Mouse (Mus musculus) embryonic facial prominence, embryonic 15.5 days (tissue): ENCODE measurements around the gene Podnl1. TPM values are rescaled to one million over a fixed set of nuclear protein-coding genes. Genes with fewer than 3 reads are reported as not detected.

ENCODE experiments used
- ATAC-seq: fragments of 200-750 bp; cut with Nextera tagmentation; 2 replicates; pipeline ENCODE4 v1.8.0; 2017; ENCODE audit warnings: low read depth, moderate TSS enrichment; ENCODE audit not compliant: insufficient number of reproducible peaks, low FRiP score, low TSS enrichment
- H3K27ac ChIP-seq: fragments of 300-500 bp; sonication (generic); replicated peaks from 2 replicates; pipeline ENCODE4 v1.5.1; 2015; ENCODE audit warnings: mild to moderate bottlenecking, inconsistent platforms
- H3K27me3 ChIP-seq: fragments of 300-500 bp; sonication (generic); 2 replicates; pipeline ENCODE4 v1.6.1; 2015; ENCODE audit warnings: inconsistent platforms
- H3K36me3 ChIP-seq: fragments of 300-500 bp; sonication (generic); 2 replicates; pipeline ENCODE4 v1.6.1; 2015; ENCODE audit warnings: mild to moderate bottlenecking, inconsistent platforms
- H3K4me1 ChIP-seq: fragments of 300-500 bp; sonication (generic); 2 replicates; pipeline ENCODE4 v1.6.1; 2015; ENCODE audit warnings: inconsistent platforms
- H3K4me2 ChIP-seq: fragments of 300-500 bp; sonication (generic); replicated peaks from 2 replicates; pipeline ENCODE4 v1.6.1; 2015; ENCODE audit warnings: mild to moderate bottlenecking, inconsistent platforms
- H3K4me3 ChIP-seq: fragments of 300-500 bp; sonication (generic); replicated peaks from 2 replicates; pipeline ENCODE4 v1.5.1; 2015; ENCODE audit warnings: mild to moderate bottlenecking, inconsistent platforms
- H3K9ac ChIP-seq: fragments of 300-500 bp; sonication (generic); 2 replicates; pipeline ENCODE4 v1.6.1; 2015; ENCODE audit warnings: inconsistent platforms
- H3K9me3 ChIP-seq: fragments of 300-500 bp; sonication (generic); replicated peaks from 2 replicates; pipeline ENCODE4 v1.6.1; 2016; ENCODE audit warnings: inconsistent platforms
- WGBS: fragments of 180-500 bp; shearing (Covaris S2); methylation state at CpG from one replicate; pipeline ENCODE4 v1.1.7; 2015; 5-methylcytosine and 5-hydroxymethylcytosine counted together
- polyA plus RNA-seq: library from polyadenylated mRNA; unstranded; fragments of >200 nt; fragmentation: Nextera tagmentation; extraction: Ambion mirVana; gene quantifications from 2 replicates; pipeline ENCODE4 v1.2.1, GENCODE M21; 2015

The Podnl1 gene
- polyA plus RNA-seq, 1 experiment from 2014 or later: 2.8 TPM

- Histone ChIP-seq H3K27me3 (no peaks in the 10 kb centered on the region), H3K9me3 (no peaks in the 10 kb centered on the region), H3K36me3 (peaks cover 8% of the 10 kb centered on the region), H3K4me1 (peaks cover 10% of the 10 kb centered on the region), H3K27ac (no peak overlapping the region), H3K4me2 (no peak overlapping the region), H3K4me3 (no peak overlapping the region), H3K9ac (no peak overlapping the region)
- WGBS: 64% methylated on average over 17 of the region's 17 CpGs
- ATAC-seq: peak; percentile 49; the same call in 1 of the 2 replicates
Measured at GRCm38 (mm10) chr8:84127202-84127901, 1.6 kb downstream of the Podnl1 start.

GRCm38 (mm10) chr8:84128277-84128676 is 2.5 kb downstream of the Podnl1 start:
- Histone ChIP-seq H3K4me3 (no peak overlapping the region), H3K36me3 (peaks cover 17% of the 10 kb centered on the region), H3K27ac (no peak overlapping the region), H3K9me3 (no peaks in the 10 kb centered on the region), H3K4me2 (no peak overlapping the region), H3K9ac (no peak overlapping the region), H3K4me1 (peaks cover 10% of the 10 kb centered on the region), H3K27me3 (no peaks in the 10 kb centered on the region)
- WGBS: 60% methylated on average over 8 of the region's 8 CpGs
- ATAC-seq: no peak

- Histone ChIP-seq H3K9ac (no peak overlapping the region), H3K27ac (no peak overlapping the region), H3K4me2 (no peak overlapping the region), H3K4me1 (peaks cover 10% of the 10 kb centered on the region), H3K4me3 (no peak overlapping the region), H3K27me3 (no peaks in the 10 kb centered on the region), H3K9me3 (no peaks in the 10 kb centered on the region), H3K36me3 (peaks cover 43% of the 10 kb centered on the region)
- 35% methylated on average over 30 of the region's 30 CpGs for WGBS
- no peak for ATAC-seq
Measured at GRCm38 (mm10) chr8:84130806-84131205, 5.0 kb downstream of the Podnl1 start.

GRCm38 (mm10) chr8:84132225-84132624 is 6.4 kb downstream of the Podnl1 start:
- Histone ChIP-seq H3K9ac (no peak overlapping the region), H3K27ac (no peak overlapping the region), H3K36me3 (peaks cover 56% of the 10 kb centered on the region), H3K4me1 (peaks cover 10% of the 10 kb centered on the region), H3K4me3 (no peak overlapping the region), H3K9me3 (no peaks in the 10 kb centered on the region), H3K27me3 (no peaks in the 10 kb centered on the region), H3K4me2 (no peak overlapping the region)
- ATAC-seq: no peak
- WGBS: 85% methylated on average over 8 of the region's 8 CpGs

- H3K9me3 ChIP-seq: no peaks in the 10 kb centered on the region
- no peak overlapping the region for H3K9ac ChIP-seq
- peaks cover 98% of the 10 kb centered on the region for H3K36me3 ChIP-seq
- H3K4me2 ChIP-seq: no peak overlapping the region
- H3K27me3 ChIP-seq: no peaks in the 10 kb centered on the region
- WGBS: 91% methylated on average over 3 of the region's 3 CpGs
- no peak overlapping the region for H3K27ac ChIP-seq
- ATAC-seq: no peak
- no peaks in the 10 kb centered on the region for H3K4me1 ChIP-seq
- H3K4me3 ChIP-seq: no peak overlapping the region
Measured at GRCm38 (mm10) chr8:84137848-84138247, 12.1 kb downstream of the Podnl1 start.

- 76% methylated on average over 4 of the region's 4 CpGs for WGBS
- no peak overlapping the region for H3K4me2 ChIP-seq
- H3K27ac ChIP-seq: no peak overlapping the region
- ATAC-seq: no peak
- no peaks in the 10 kb centered on the region for H3K27me3 ChIP-seq
- no peak overlapping the region for H3K4me3 ChIP-seq
- H3K9ac ChIP-seq: no peak overlapping the region
- 0 out of 2 replicates have a peak, but pooled peaks cover 2% of the 10 kb centered on the region for H3K4me1 ChIP-seq
- H3K9me3 ChIP-seq: no peaks in the 10 kb centered on the region
- peaks cover 84% of the 10 kb centered on the region for H3K36me3 ChIP-seq
Measured at GRCm38 (mm10) chr8:84140838-84141237, 15.0 kb downstream of the Podnl1 start.

GRCm38 (mm10) chr8:84144636-84145245 is 19.0 kb downstream of the Podnl1 start:
- Histone ChIP-seq H3K36me3 (peaks cover 46% of the 10 kb centered on the region), H3K27me3 (no peaks in the 10 kb centered on the region), H3K27ac (no peak overlapping the region), H3K4me3 (no peak overlapping the region), H3K4me2 (no peak overlapping the region), H3K9ac (no peak overlapping the region), H3K9me3 (no peaks in the 10 kb centered on the region), H3K4me1 (peaks cover 27% of the 10 kb centered on the region)
- 86% methylated on average over 8 of the region's 8 CpGs for WGBS
- ATAC-seq: no peak

GRCm38 (mm10) chr8:84147324-84147766 is 21.6 kb downstream of the Podnl1 start:
- H3K27ac ChIP-seq: peak overlapping the region; percentile 87
- H3K9ac ChIP-seq: peak overlapping the region; percentile 90

GRCm38 (mm10) chr8:84147769-84148530 is 22.2 kb downstream of the Podnl1 start, which contains the start of the genes Cc2d1a and 4930432K21Rik:
TSS of gene Cc2d1a (minus strand) at chr8:84147936.
TSS of gene 4930432K21Rik (plus strand) at chr8:84148025.
- Histone ChIP-seq H3K27ac (peak within 1 kb of the TSS; percentile 87), H3K4me3 (peak within 1 kb of the TSS; percentile 80), H3K9ac (peak within 1 kb of the TSS; percentile 90), H3K4me1 (peaks cover 27% of the 10 kb centered on the region), H3K4me2 (peak within 1 kb of the TSS; percentile 89), H3K27me3 (no peaks in the 10 kb centered on the region), H3K9me3 (no peaks in the 10 kb centered on the region), H3K36me3 (peaks cover 15% of the 10 kb centered on the region)
- peak; percentile 94 for ATAC-seq
- 18% methylated on average over 49 of the region's 49 CpGs for WGBS

More at GRCm38 (mm10) chr8:84147324-84147766, 21.6 kb downstream of the Podnl1 start:
- H3K36me3 ChIP-seq: peaks cover 21% of the 10 kb centered on the region
- peak overlapping the region; percentile 80 for H3K4me3 ChIP-seq
- H3K9me3 ChIP-seq: no peaks in the 10 kb centered on the region
- peaks cover 27% of the 10 kb centered on the region for H3K4me1 ChIP-seq
- peak overlapping the region; percentile 89 for H3K4me2 ChIP-seq
- peak; percentile 52 for ATAC-seq
- 5% methylated on average over 14 of the region's 14 CpGs for WGBS
- no peaks in the 10 kb centered on the region for H3K27me3 ChIP-seq

GRCm38 (mm10) chr8:84148531-84148850 is 22.7 kb downstream of the Podnl1 start:
- H3K36me3 ChIP-seq: peaks cover 10% of the 10 kb centered on the region
- H3K9me3 ChIP-seq: no peaks in the 10 kb centered on the region
- H3K4me3 ChIP-seq: peak overlapping the region; percentile 80
- ATAC-seq: no peak
- WGBS: 89% methylated on average over 5 of the region's 5 CpGs
- no peak overlapping the region for H3K27ac ChIP-seq
- H3K27me3 ChIP-seq: no peaks in the 10 kb centered on the region
- H3K4me1 ChIP-seq: peaks cover 27% of the 10 kb centered on the region
- H3K4me2 ChIP-seq: peak overlapping the region; percentile 89
- no peak overlapping the region for H3K9ac ChIP-seq

- no peak overlapping the region for H3K27ac ChIP-seq
- no peak overlapping the region for H3K9ac ChIP-seq
- peaks cover 27% of the 10 kb centered on the region for H3K4me1 ChIP-seq
- H3K4me3 ChIP-seq: no peak overlapping the region
- no peaks in the 10 kb centered on the region for H3K9me3 ChIP-seq
- peaks cover 3% of the 10 kb centered on the region; the same call in 1 of the 2 replicates for H3K36me3 ChIP-seq
- no peak overlapping the region for H3K4me2 ChIP-seq
- 64% methylated on average over 3 of the region's 3 CpGs for WGBS
- H3K27me3 ChIP-seq: no peaks in the 10 kb centered on the region
- ATAC-seq: no peak
Measured at GRCm38 (mm10) chr8:84149181-84149580, 23.4 kb downstream of the Podnl1 start.
